Mouse (Mus musculus) ES-Bruce4 (cell line): ENCODE data around the gene Hspa12b.

Source experiments
- CTCF ChIP-seq: IDR thresholded peaks from one replicate; pipeline ENCODE4 v1.8.1; 2011; ENCODE audit warnings: low read depth, low read length
- EP300 ChIP-seq: IDR thresholded peaks from 2 replicates; pipeline ENCODE4 v1.6.1; 2011; ENCODE audit warnings: low read depth, low read length; ENCODE audit not compliant: insufficient read depth
- POLR2A ChIP-seq: IDR thresholded peaks from one replicate; pipeline ENCODE4 v1.8.1; 2011; ENCODE audit warnings: low read length; ENCODE audit not compliant: insufficient read depth

- TF ChIP-seq CTCF = no peak
- no peak for TF ChIP-seq EP300
- TF ChIP-seq POLR2A = no peak
These were observed 41.8 kb downstream of the Hspa12b start for GRCm38 (mm10) chr2:131168914-131169313.
